Mouse (Mus musculus) urinary bladder, postnatal 4 days (tissue): ENCODE results near the gene Timm17a.

ENCODE experiments used
- DNase-seq, 2 experiments: peaks; one replicate each; pipeline ENCODE4 v3.0.0; 2021 to 2022; ENCODE audit warnings: low spot score in 2 of 2

The Timm17a gene

DNA sequence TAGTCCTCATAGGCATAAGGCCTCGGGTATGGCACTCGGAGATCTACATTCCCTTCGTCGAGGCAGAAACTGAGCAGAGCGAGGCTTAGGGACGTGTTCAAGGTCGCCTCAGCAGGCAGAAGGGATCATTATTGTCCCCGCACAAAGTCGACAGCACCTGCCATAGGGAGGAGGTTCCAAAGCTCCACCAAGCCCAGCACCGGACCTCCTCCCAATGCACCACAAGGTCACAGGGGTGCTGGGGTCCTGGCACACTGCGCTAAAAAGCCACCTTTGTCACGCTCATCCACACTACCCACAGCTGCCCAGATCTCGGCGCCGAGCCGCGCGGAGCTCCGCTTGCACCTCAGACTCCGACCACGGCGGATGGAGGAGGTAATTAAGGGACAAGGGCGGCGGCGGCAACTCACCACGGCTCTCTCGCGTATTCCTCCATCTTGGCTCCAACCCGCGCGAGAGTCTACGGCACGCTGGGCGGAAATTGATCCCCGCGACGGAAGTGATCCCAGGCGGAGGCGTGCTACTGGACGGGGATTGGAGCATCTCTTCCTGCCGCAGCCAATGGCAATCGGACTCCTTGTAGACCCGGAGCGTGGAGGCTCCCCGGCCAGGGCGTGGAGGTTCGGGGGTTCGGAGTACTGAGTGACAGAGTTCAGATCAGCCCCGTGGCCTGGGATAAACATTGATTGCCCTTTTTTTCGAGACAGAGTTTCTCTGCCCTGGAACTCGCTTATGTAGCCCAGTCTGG is at the start of gene Timm17a:
Timm17a (minus strand) TSS at position 495 of the 748 bp plus-strand sequence.
- peak; percentile 90 to 93 for DNase-seq

- no peak for DNase-seq
Observed at GRCm38 (mm10) chr1:135362115-135362514, 48.5 kb upstream of the Timm17a start.

DNA sequence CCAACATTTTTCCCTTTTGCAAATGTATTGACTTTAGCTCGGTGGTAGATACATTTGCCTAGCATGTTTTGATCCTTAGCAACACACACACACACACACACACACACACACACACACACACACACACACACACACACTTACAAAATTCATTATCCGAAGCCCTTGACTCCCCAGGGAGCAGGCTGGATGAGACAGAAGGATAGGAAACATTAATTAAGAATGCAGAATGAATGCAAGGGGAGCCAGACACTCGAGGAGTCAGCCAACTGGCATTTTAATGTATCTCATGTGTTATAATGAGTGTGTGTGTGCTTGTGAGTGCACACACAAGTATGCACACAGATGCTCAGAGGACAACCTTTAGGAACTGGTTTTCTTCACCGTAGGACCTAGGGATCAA is 47.9 kb upstream of the Timm17a start:
- DNase-seq, result no peak

GRCm38 (mm10) chr1:135359071-135359470 is 45.5 kb upstream of the Timm17a start:
- peak in 1 of 2 experiments; percentile 49 for DNase-seq

GRCm38 (mm10) chr1:135351953-135352352 is 38.4 kb upstream of the Timm17a start:
- peak in 1 of 2 experiments; percentile 66 for DNase-seq

DNA sequence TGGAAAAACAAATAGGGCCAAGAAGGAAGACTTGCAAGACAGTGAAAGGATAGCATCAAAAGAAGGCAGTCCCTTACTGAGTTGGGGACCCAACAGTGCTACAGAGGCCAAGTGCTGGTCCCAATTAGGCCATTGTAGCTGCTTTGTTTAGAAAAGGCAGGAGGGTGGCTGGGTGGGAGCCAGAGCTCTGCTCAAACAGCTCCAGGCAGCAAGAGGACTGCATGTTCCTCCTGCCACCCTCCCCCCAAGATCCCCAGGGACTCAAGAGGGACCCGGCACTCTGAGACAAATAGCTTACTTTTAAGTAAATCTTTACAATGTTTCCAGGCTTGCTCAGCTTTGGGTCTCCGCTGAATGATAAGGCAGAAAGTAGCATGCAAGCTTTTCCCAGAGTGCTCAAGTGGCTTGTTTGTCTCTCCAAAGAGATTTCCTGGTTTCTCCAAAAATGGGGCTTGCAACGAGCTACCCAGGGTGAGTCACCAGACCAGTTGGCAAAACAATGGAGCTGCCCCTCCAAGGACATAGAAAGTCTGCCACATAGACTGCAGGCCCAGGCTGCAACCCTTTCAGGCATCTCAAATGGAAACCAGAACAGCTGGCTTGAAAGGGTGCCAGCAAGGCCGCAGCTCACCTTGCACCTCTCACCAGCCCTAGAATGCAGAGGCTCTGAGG is 34.1 kb upstream of the Timm17a start:
- DNase-seq, result peak in 1 of 2 experiments; percentile 57

GRCm38 (mm10) chr1:135346891-135347290 is 33.3 kb upstream of the Timm17a start:
- no peak for DNase-seq

DNA sequence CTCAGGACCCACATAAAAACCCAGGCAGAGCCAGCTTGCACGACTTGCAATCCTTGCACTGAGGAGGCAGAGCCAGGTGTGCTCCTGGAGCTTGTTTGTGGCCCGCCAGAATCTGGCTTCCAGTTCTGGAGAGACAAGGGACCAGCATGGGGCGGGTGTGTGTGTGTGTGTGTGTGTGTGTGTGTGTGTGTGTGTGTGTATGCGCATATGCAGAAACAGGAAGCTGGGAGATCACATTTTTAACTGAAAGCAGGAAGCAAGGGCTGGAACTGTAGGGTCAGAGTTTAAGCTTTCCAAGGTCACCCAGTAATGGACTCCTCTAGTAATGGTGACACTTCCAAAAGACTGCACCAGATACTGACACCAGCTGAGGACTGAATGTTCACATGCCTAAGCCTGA is 30.4 kb upstream of the Timm17a start:
- no peak for DNase-seq

DNA sequence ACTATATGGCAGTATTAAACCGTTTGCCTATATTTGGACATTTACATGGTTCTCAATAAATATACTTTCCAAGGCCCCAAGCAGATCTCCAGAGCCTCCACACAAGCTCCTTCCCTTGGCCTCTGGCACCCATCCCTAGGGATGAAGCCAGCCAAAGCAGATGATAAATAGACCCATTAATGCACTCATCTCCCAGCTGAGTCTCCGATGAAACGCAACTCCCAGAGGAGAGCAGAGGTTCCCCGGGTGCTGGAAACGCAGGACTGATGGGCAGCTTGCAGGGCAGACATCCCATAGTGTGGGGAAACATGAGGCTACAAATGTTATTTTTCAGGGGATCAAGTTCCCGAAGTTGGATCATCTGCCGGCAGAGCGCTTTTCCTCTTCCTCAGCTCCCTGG is 28.4 kb upstream of the Timm17a start:
- no peak for DNase-seq

- DNase-seq, result no peak
Observed at GRCm38 (mm10) chr1:135330578-135330977, 17.0 kb upstream of the Timm17a start.

DNA sequence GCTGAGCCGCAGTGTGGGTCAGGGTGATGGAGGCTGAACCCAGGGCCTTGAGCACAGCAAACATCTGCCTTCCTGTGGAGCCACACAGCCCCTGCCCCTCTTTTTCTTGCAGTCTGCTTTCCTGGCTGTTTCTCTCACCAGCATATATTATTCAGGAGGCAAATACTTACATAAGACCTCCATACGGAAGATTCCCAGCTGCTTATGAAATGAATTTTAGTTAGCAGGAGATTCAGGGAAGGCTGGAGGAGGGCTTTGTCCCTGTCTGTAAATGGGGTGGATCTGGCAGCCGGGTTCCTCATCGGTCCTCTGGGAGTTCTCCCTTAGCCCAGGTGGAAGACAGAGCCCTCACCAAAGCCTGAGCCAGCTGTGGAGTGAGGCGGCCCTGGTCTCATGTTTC is 14.8 kb upstream of the Timm17a start:
- DNase-seq, result no peak

- DNase-seq, result no peak
Observed at GRCm38 (mm10) chr1:135325934-135326333, 12.4 kb upstream of the Timm17a start.

DNA sequence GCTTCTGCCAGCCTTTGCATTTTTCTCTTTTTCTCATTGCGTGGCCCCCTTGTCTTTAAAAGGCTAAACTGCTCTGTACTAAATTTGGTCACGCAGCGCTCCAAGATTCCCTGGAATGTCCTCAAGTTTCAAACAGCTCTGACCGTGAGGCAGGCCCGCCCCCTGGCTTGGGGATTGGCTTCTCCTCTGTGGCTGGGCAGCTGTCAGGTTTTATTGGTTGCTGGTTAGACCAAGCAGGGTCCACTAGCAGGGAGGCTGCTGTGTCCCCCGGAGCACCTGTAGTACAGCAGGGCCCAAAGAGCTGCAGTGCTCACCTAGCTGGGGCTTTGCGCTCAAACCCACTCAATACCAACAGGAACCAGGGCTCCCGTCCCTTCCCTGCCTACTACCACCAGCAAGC is 11.0 kb upstream of the Timm17a start, which contains the start of gene Lmod1:
Lmod1 (plus strand) TSS at position 237 of the 400 bp plus-strand sequence.
- peak; percentile 68 to 71 for DNase-seq

GRCm38 (mm10) chr1:135323367-135323901 is 9.9 kb upstream of the Timm17a start:
- no peak for DNase-seq

- no peak for DNase-seq
Observed at GRCm38 (mm10) chr1:135312201-135312600, 1.4 kb downstream of the Timm17a start.

GRCm38 (mm10) chr1:135311356-135311755 is 2.2 kb downstream of the Timm17a start:
- no peak for DNase-seq

- DNase-seq, result no peak
Observed at GRCm38 (mm10) chr1:135290908-135291307, 22.7 kb downstream of the Timm17a start.

DNA sequence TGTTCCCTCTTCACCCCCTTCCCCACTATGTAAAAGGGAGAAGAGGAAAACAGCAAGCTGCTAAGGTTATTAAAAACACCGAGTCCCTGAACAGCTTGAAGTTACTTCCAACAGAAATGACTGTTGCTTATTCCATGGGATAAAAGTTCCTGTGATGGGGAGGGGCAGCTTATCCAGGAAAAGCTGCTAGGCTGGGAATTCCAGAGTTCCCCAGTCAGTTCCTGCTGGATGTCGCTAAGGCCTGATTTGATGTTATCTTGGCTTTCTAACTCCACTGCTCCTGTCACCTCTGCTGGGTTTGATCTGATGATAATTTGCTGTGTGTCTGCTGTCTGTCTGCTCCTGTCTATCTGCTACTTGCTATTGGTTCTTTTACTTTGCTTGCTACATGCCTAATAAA is 27.3 kb downstream of the Timm17a start:
- no peak for DNase-seq

DNA sequence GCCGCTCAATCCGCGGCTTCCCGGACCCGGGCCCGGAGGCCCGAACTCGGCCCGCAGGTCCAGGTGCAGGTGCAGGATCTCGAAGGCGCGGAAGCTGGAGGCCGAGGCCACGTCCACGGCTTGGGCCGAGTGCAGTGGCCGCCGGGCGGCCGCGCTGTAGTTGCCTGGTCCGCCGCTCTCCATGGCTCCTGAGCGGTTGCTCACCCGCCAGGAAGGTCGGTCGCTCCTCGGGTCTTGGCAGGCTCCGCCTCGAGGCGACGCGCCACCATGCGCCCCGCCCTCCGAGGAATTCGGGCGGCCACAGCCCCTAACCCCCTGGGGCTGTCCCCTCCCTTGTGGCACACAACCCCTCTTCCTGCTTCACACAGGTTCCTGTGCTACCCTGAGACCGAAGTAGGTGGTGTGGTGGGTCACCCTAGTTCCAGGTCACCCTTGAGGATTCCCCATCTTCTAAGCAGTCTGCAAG is 29.7 kb downstream of the Timm17a start, which contains the start of gene Rnpep:
Rnpep (minus strand) TSS at position 259 of the 466 bp plus-strand sequence.
- DNase-seq, result peak; percentile 65 to 69

DNA sequence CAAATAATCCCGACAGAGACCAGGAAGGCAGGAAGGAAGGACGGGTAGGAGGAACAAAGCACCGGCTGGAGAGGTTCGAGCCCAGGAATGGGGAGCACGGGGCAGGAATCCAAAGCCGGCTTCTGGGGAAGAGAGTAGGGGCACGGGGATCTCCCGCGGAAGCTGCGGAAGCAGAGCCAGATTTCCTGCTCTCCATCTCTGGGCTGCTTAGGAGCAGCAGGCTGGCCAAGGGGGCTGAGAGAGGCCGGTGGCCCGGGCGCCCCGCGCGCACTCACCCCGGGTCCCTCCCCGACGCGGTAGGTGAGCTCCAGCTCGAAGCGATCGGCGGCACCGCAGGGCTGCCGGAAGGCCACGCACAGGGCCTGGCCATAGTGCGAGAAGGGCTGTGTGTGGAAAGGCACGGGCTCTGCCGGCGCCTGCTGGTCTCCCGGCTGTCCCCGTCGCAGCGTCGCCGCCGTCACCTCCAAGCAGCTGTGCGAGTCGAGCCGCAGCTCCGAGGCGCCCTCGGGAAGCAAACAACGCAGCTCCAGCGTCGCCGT is 30.2 kb downstream of the Timm17a start:
- peak in 1 of 2 experiments; percentile 26 for DNase-seq

GRCm38 (mm10) chr1:135282536-135283286 is 30.9 kb downstream of the Timm17a start:
- no peak for DNase-seq

GRCm38 (mm10) chr1:135281841-135282240 is 31.7 kb downstream of the Timm17a start:
- no peak for DNase-seq
